Mouse (Mus musculus) megakaryocyte-erythroid progenitor cell, adult 5-6 weeks (primary cell): ENCODE measurements around the gene Arhgap10. TPM values are rescaled to one million over a fixed set of nuclear protein-coding genes. Genes with fewer than 3 reads are reported as not detected.

Experiments
- ATAC-seq: replicated peaks from 2 replicates; pipeline ENCODE4 v1.8.0; 2016; ENCODE audit warnings: mild to moderate bottlenecking, inconsistent platforms; ENCODE audit not compliant: severe bottlenecking, poor library complexity, low FRiP score, low TSS enrichment
- total RNA-seq, 2 experiments: library from RNA; stranded (forward) in 1 of 2; stranded (reverse) in 1 of 2; fragments of 200-1000, 215-1000 nt in 1 of 2; fragments of >200 nt in 1 of 2; fragmentation: Nextera tagmentation in 1 of 2; gene quantifications; 2 replicates each; pipeline ENCODE4 v1.2.3; 2014 to 2017

Gene Arhgap10
- total RNA-seq, 2 experiments from 2014 or later = 13.3 to 18.2 TPM

- ATAC-seq = no peak
These were observed 28.5 kb downstream of the Arhgap10 start for GRCm38 (mm10) chr8:77489235-77489634.

- no peak for ATAC-seq
These were observed 29.5 kb downstream of the Arhgap10 start for GRCm38 (mm10) chr8:77488215-77488606.

DNA sequence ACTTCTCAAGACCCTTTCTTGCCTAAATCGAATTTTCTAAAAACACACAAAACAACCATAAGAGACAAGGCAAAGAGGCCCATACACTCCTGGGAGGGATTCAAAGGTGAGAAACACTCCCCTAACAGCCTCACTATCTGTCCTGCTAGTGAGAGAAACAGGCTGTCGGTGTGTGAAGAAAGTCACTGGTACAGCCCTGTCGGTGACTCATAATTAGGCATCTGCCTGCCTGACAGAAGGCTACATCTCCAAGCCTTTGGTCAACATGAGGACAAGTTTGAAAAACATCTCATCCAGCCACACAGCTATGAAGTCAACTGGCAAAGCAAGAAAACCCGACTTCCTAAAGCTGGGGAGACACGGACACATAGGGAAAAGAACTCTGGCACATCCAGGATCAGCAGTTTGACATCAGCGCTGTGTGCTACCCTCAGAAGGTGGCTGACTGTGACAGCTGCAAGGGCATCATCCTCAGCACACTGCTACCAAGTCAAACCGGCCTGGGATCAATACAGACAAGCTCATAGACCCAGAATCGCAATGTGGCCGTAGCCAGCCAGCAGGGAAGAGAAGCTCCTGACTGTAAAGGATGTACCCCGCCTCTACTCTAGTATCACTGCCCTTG, 30.1 kb downstream of the Arhgap10 start:
- no peak for ATAC-seq

- ATAC-seq = no peak
These were observed 31.0 kb downstream of the Arhgap10 start for GRCm38 (mm10) chr8:77486749-77487148.

- no peak for ATAC-seq
These were observed 32.9 kb downstream of the Arhgap10 start for GRCm38 (mm10) chr8:77484817-77485216.

DNA sequence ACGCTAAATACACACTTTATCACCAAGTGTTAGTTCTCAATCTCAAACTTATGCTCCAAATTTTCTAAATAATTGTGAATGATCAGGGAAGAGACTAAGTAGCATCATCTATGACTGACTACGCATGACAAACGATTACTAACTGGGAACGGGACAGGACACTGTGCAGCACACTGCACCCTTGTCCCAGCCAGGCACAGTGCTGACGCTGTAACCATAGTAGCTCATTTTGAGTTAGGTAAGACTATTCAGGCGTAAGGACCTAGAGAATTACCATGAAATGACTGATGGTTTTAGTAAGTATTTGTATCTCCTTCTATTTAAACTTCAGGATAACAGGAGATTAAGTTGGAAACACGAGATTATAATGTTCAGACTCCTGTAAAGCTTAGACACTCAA, 33.5 kb downstream of the Arhgap10 start:
- ATAC-seq = no peak

DNA sequence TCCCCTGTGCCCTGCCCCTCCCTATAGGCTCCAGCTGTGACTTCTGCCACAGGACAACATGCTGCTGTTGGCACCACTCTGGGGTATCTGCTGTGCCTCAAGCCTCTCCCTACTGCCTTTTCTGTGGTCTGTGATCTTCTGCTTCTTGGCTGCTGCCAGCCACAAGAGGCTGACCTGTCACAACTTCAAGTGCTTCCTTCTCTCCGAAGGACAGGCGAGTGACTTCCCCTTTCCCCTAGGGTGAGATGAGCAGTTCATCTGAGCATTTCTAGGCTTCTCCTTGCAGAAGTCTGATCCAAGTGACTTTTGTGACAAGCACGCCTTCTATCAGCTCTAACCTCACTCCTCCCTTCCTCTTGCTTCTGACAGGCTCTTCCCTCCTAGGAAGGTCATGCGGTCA, 34.1 kb downstream of the Arhgap10 start:
- peak; percentile 84 for ATAC-seq

DNA sequence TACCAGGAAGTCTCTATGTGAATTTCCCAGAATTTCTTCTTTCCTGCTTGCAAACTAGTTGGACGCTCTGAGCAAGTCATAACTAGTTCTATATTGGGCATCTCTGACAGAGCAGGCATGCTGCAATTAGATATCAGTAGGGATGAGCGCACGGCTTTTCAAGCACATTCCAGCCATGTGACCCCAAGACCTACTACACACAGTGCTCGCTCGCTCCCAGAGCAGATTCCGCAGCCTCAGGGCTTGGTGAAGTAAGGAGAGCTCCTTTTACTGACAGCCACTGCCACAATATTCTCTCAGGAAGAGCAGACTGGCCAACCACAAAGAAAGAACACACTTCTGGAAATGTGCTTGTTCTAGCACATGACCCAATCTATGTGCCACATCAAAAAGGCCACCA, 36.0 kb downstream of the Arhgap10 start:
- no peak for ATAC-seq

GRCm38 (mm10) chr8:77479995-77480394, 37.8 kb downstream of the Arhgap10 start:
- ATAC-seq = no peak

- ATAC-seq = peak; percentile 41
These were observed 38.9 kb downstream of the Arhgap10 start for GRCm38 (mm10) chr8:77478913-77479273.

DNA sequence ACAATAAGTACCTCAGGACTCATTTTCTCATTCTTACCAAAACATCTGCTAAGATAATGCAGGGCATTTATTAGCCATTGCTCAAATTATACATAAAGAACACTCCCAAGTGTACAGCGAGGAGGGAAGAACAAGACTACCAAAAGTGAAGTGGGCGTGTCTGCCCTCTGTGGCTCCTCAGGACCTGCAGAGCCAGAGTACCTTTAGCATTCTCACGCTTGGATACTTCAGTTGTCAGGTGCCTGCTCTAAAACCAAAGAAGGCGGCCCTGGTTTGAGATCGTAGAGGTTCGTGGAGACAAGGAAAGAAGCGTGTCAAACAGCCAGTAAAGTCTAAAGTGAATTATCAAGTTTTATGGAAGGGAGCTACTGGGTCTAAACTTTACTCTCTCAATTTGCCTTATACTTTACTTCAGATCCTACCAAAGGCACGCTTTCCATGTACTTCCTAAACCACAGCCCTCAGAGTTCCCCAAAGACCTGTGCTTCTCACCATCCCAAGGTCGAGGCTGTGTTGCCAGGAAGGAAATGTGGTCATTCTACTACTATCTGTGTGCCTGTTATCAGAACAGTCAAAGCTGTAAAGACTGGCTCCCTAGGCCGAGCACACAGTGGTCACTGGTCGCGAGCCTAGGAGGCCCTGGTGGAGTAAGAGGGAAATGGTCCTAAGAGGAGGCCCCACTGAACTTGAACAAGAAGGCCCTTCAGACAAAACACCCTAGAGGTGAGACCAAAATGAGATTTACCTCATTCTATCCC, 39.4 kb downstream of the Arhgap10 start:
- ATAC-seq = peak; percentile 27

- no peak for ATAC-seq
These were observed 40.1 kb downstream of the Arhgap10 start for GRCm38 (mm10) chr8:77477684-77478083.

- no peak for ATAC-seq
These were observed 43.1 kb downstream of the Arhgap10 start for GRCm38 (mm10) chr8:77474614-77475013.

- no peak for ATAC-seq
These were observed 44.0 kb downstream of the Arhgap10 start for GRCm38 (mm10) chr8:77473773-77474172.

- ATAC-seq = no peak
These were observed 44.4 kb downstream of the Arhgap10 start for GRCm38 (mm10) chr8:77473373-77473772.

DNA sequence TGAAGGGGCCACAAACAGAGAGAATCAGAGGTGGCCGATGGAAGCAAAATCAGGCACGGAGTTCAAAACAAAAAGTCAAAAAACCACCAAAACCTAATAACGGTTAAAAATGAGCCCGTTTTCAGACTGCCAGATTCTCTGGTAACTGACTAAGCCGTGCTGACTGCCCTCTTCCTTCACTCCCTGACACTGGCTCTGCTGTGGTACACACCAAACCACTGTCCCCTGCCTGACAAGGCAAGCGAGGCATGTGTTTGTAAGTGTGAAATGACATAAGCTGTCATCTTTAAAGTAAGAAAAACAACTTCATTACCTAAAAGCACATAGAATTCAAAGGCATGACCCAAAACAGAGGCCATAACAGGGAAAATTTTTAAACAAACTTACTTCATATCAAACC, 56.4 kb downstream of the Arhgap10 start:
- ATAC-seq = no peak

- ATAC-seq = no peak
These were observed 57.4 kb downstream of the Arhgap10 start for GRCm38 (mm10) chr8:77460363-77460762.

- no peak for ATAC-seq
These were observed 58.1 kb downstream of the Arhgap10 start for GRCm38 (mm10) chr8:77459696-77460095.

DNA sequence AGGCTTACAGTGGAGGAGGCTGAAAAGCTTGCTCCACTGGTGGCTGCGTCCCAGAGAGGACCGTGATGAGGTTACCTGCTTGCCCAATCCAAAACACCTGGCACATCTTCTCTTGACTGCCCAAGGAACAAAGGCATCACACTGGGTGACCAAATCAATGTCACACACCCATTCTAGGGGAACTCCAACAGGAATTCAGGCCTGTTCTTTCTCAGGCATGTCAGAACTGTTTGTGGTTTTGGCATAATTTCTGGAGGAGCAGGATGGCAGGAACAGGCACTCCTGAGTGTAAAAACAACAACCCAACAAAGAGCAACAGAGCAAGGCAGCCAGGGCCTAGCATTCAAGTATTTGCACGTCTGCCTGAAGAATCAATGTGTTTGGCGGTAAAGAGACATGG, 59.2 kb downstream of the Arhgap10 start:
- ATAC-seq = no peak

DNA sequence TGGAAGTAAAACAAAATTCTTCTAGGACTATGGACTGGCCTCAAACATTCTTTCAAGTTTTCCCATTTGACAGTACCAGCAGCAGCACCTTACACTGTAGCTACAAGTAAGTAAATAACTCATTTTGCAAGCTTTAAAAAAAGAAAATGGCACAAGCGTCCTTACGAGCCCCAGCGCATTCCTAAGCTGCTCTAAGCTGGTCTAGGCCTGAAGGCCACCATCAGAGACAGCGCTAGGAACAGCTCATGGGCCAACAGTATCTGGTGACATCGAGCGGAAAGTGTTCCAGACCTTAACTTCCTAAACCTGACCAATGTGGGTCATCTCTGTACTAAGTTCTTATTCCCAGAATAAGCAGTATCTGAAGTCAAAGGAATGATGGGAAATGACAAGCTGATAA, 61.5 kb downstream of the Arhgap10 start:
- ATAC-seq = no peak

GRCm38 (mm10) chr8:77453836-77454235, 63.9 kb downstream of the Arhgap10 start:
- ATAC-seq = no peak
